Comparison of ENCODE assay signal across 8 mouse cellular contexts in genomic region chr2:152819926-152820325, GRCm38 (mm10). TPM values are rescaled to one million over a fixed set of nuclear protein-coding genes. Genes with fewer than 3 reads are reported as not detected.
A peak's percentile ranks its signal among the peaks of the same experiment; 100 is the strongest.
DNase-seq lines count a peak whose midpoint lies in the region; ATAC-seq lines count a peak whose summit lies in the region.

No protein-coding gene starts in this region.

- no peak overlapping the region for H3K9ac ChIP-seq in hindbrain, embryonic 16.5 days (ENCODE audit: low read depth, low read length)
- no peak overlapping the region for H3K9ac ChIP-seq in midbrain, embryonic 16.5 days (ENCODE audit: low read depth, low read length)

- H3K36me3 ChIP-seq in hindbrain, embryonic 16.5 days (ENCODE audit: control insufficient read depth, insufficient read depth, low read length): no peaks in the 10 kb centered on the region
- H3K36me3 ChIP-seq in midbrain, embryonic 16.5 days (ENCODE audit: control insufficient read depth, insufficient read depth, low read length): no peaks in the 10 kb centered on the region

- 41% methylated on average over 4 of the region's 4 CpGs for WGBS in hindbrain, embryonic 16.5 days
- WGBS in midbrain, embryonic 16.5 days: 63% methylated on average over 4 of the region's 4 CpGs

- peaks cover 42% of the 10 kb centered on the region for H3K4me1 ChIP-seq in hindbrain, embryonic 16.5 days (ENCODE audit: control insufficient read depth, insufficient read depth, low read depth, low read length)
- peaks cover 52% of the 10 kb centered on the region for H3K4me1 ChIP-seq in midbrain, embryonic 16.5 days (ENCODE audit: control insufficient read depth, insufficient read depth, low read length)

- peak; percentile 36 for DNase-seq in cerebellum, adult 9-11 months
- DNase-seq in right cerebral cortex, adult 18-20 months: peak; percentile 55
- no peak for DNase-seq in right cerebral cortex, postnatal 14 days

- no peak overlapping the region for H3K4me2 ChIP-seq in hindbrain, embryonic 16.5 days (ENCODE audit: low read length)
- no peak overlapping the region for H3K4me2 ChIP-seq in midbrain, embryonic 16.5 days (ENCODE audit: low read length)

- H3K27ac ChIP-seq in hindbrain, embryonic 16.5 days (ENCODE audit: low read depth, low read length): peak overlapping the region; percentile 19; the same call in 1 of the 2 replicates
- H3K27ac ChIP-seq in midbrain, embryonic 16.5 days (ENCODE audit: low read length): 0 out of 2 replicates have a peak overlapping the region, but pooled peaks have one; percentile 34

- no peak overlapping the region for H3K4me3 ChIP-seq in hindbrain, embryonic 16.5 days (ENCODE audit: low read length)
- no peak overlapping the region for H3K4me3 ChIP-seq in midbrain, embryonic 16.5 days (ENCODE audit: low read depth, low read length)

- ATAC-seq in cerebellum, adult (ENCODE audit: insufficient number of reproducible peaks, low FRiP score, low TSS enrichment): no peak
- peak; percentile 38; the same call in 1 of the 2 replicates for ATAC-seq in hindbrain, embryonic 16.5 days
- no peak for ATAC-seq in midbrain, embryonic 16.5 days
- no peak for ATAC-seq in erythroblast, adult 5-6 weeks (replicated peaks; ENCODE audit: low FRiP score, poor library complexity, severe bottlenecking)
- ATAC-seq in granulocyte monocyte progenitor cell, adult 5-6 weeks (replicated peaks; ENCODE audit: poor library complexity, severe bottlenecking): no peak

- no peaks in the 10 kb centered on the region for H3K9me3 ChIP-seq in hindbrain, embryonic 16.5 days (ENCODE audit: control insufficient read depth, low read length)
- no peaks in the 10 kb centered on the region for H3K9me3 ChIP-seq in midbrain, embryonic 16.5 days (replicated peaks; ENCODE audit: control insufficient read depth, low read length, poor library complexity, severe bottlenecking)

- no peaks in the 10 kb centered on the region for H3K27me3 ChIP-seq in hindbrain, embryonic 16.5 days (replicated peaks; ENCODE audit: control insufficient read depth, insufficient read depth, low read length)
- H3K27me3 ChIP-seq in midbrain, embryonic 16.5 days (ENCODE audit: control insufficient read depth, insufficient read depth, low read depth, low read length): no peaks in the 10 kb centered on the region

RNA-seq across cellular contexts. Expression of gene Bcl2l1, which starts 11.6 kb away (rescaled TPM):
- 138 and 159 TPM in 2 replicates for polyA plus RNA-seq in hindbrain, embryonic 16.5 days (2015; fragmentation: Nextera tagmentation; extraction: Ambion mirVana)
- 186 and 194 TPM in 2 replicates for polyA plus RNA-seq in midbrain, embryonic 16.5 days (2015; fragmentation: Nextera tagmentation; extraction: Ambion mirVana)
- total RNA-seq in erythroblast, adult 5-6 weeks (2015; ENCODE audit: low replicate concordance): 543 and 572 TPM in 2 replicates
- total RNA-seq in erythroblast, adult 5-6 weeks (2017; ENCODE audit: low replicate concordance): 807 and 937 TPM in 2 replicates
- total RNA-seq in granulocyte monocyte progenitor cell, adult 5-6 weeks (2014; fragmentation: Nextera tagmentation): 13.2 and 27.8 TPM in 2 replicates
- total RNA-seq in granulocyte monocyte progenitor cell, adult 5-6 weeks (2017): 10.3 and 25.2 TPM in 2 replicates

RNA-seq across cellular contexts. Expression of gene Tpx2, which starts 27.8 kb away (rescaled TPM):
- 14.8 and 19.8 TPM in 2 replicates for polyA plus RNA-seq in hindbrain, embryonic 16.5 days (2015; fragmentation: Nextera tagmentation; extraction: Ambion mirVana)
- polyA plus RNA-seq in midbrain, embryonic 16.5 days (2015; fragmentation: Nextera tagmentation; extraction: Ambion mirVana): 10.5 and 11.1 TPM in 2 replicates
- total RNA-seq in erythroblast, adult 5-6 weeks (2015; ENCODE audit: low replicate concordance): 39.8 and 43.9 TPM in 2 replicates
- total RNA-seq in erythroblast, adult 5-6 weeks (2017; ENCODE audit: low replicate concordance): 53.4 and 65.9 TPM in 2 replicates
- 51.4 and 56.0 TPM in 2 replicates for total RNA-seq in granulocyte monocyte progenitor cell, adult 5-6 weeks (2014; fragmentation: Nextera tagmentation)
- total RNA-seq in granulocyte monocyte progenitor cell, adult 5-6 weeks (2017): 96.9 and 105 TPM in 2 replicates

Comparison
In these comparisons a context has a peak if more than half of its experiments do, and no peak if none do; other contexts are left out.
1. RNA of gene Bcl2l1, which starts 11.6 kb away (total RNA-seq): 543 to 937 TPM in erythroblast, adult 5-6 weeks; 10.3 to 27.8 TPM in granulocyte monocyte progenitor cell, adult 5-6 weeks; every median in the first group is over 10 times any median in the second.